8 mouse cellular contexts compared by ENCODE assay signal in genomic region chr1:180510442-180510841, GRCm38 (mm10). TPM values are rescaled to one million over a fixed set of nuclear protein-coding genes. Genes with fewer than 3 reads are reported as not detected.
DNase-seq lines count a peak whose midpoint lies in the region; ATAC-seq lines count a peak whose summit lies in the region.

No protein-coding gene starts in this region.

- no peaks in the 10 kb centered on the region for H3K36me3 ChIP-seq in embryonic facial prominence, embryonic 11.5 days (replicated peaks; ENCODE audit: control insufficient read depth, insufficient read depth, low read depth, low read length)
- no peaks in the 10 kb centered on the region for H3K36me3 ChIP-seq in embryonic facial prominence, embryonic 10.5 days (replicated peaks)
- no peaks in the 10 kb centered on the region for H3K36me3 ChIP-seq in heart, embryonic 10.5 days

- H3K9ac ChIP-seq in embryonic facial prominence, embryonic 11.5 days (replicated peaks; ENCODE audit: low read length), result no peak overlapping the region

- H3K4me2 ChIP-seq in embryonic facial prominence, embryonic 11.5 days (ENCODE audit: low read depth, low read length), result no peak overlapping the region

- H3K27me3 ChIP-seq in embryonic facial prominence, embryonic 11.5 days (ENCODE audit: control insufficient read depth, insufficient read depth, low read length), result no peaks in the 10 kb centered on the region
- 0 out of 2 replicates have a peak, but pooled peaks cover 5% of the 10 kb centered on the region for H3K27me3 ChIP-seq in embryonic facial prominence, embryonic 10.5 days (replicated peaks; ENCODE audit: low read depth, poor library complexity, severe bottlenecking)
- H3K27me3 ChIP-seq in heart, embryonic 10.5 days (ENCODE audit: insufficient read depth, poor library complexity, severe bottlenecking), result peaks cover 71% of the 10 kb centered on the region

- H3K4me1 ChIP-seq in embryonic facial prominence, embryonic 11.5 days (ENCODE audit: control insufficient read depth, insufficient read depth, low read length), result no peaks in the 10 kb centered on the region
- H3K4me1 ChIP-seq in embryonic facial prominence, embryonic 10.5 days, result peaks cover 14% of the 10 kb centered on the region
- no peaks in the 10 kb centered on the region for H3K4me1 ChIP-seq in heart, embryonic 10.5 days

- 48% methylated on average over 15 of the region's 15 CpGs for WGBS in embryonic facial prominence, embryonic 11.5 days
- 60% methylated on average over 15 of the region's 15 CpGs for WGBS in embryonic facial prominence, embryonic 10.5 days
- 50% methylated on average over 15 of the region's 15 CpGs for whole genome bisulfite sequencing in heart, embryonic 10.5 days

- intact Hi-C loops in heart, postnatal 25 days (cut with DNase I), result no loop called here

- DNase-seq in embryonic facial prominence, embryonic 11.5 days (ENCODE audit: low spot score), result peak; percentile 11
- no peak for DNase-seq in embryonic facial prominence, embryonic 10.5 days (ENCODE audit: low spot score)
- peak; percentile 18 for DNase-seq in embryo, embryonic 10.5 days (ENCODE audit: low spot score)
- DNase-seq in kidney, postnatal 36 days, result peak; percentile 39 to 42
- peak; percentile 29 for DNase-seq in lung, postnatal 25 days (ENCODE audit: low spot score)
- DNase-seq in heart, adult 11 months, result no peak
- no peak for DNase-seq in heart, embryonic 10.5 days (ENCODE audit: low spot score)
- DNase-seq in heart, postnatal 25 days (ENCODE audit: low spot score), result no peak

- no peak overlapping the region for H3K4me3 ChIP-seq in embryonic facial prominence, embryonic 11.5 days (ENCODE audit: low read depth, low read length)
- no peak overlapping the region for H3K4me3 ChIP-seq in embryonic facial prominence, embryonic 10.5 days
- H3K4me3 ChIP-seq in heart, embryonic 10.5 days, result no peak overlapping the region

- ATAC-seq in embryonic facial prominence, embryonic 11.5 days (replicated peaks; ENCODE audit: insufficient number of reproducible peaks, low FRiP score, low TSS enrichment, low read depth), result peak; percentile 44; the same call in 1 of the 2 replicates

- no peak overlapping the region for H3K27ac ChIP-seq in embryonic facial prominence, embryonic 11.5 days (replicated peaks; ENCODE audit: low read depth, low read length)
- no peak overlapping the region for H3K27ac ChIP-seq in embryonic facial prominence, embryonic 10.5 days (replicated peaks)
- H3K27ac ChIP-seq in heart, embryonic 10.5 days, result no peak overlapping the region

- no peaks in the 10 kb centered on the region for H3K9me3 ChIP-seq in embryonic facial prominence, embryonic 11.5 days (replicated peaks; ENCODE audit: control insufficient read depth, low read length)
- no peaks in the 10 kb centered on the region for H3K9me3 ChIP-seq in embryonic facial prominence, embryonic 10.5 days
- H3K9me3 ChIP-seq in heart, embryonic 10.5 days, result peaks cover 2% of the 10 kb centered on the region; the same call in 1 of the 2 replicates

RNA-seq across cellular contexts. Expression of gene Stum, which starts 27.1 kb away (rescaled TPM):
- polyA plus RNA-seq in embryonic facial prominence, embryonic 11.5 days (2014; fragmentation: Nextera tagmentation; extraction: Ambion mirVana), result 1.3 and 1.4 TPM in 2 replicates
- polyA plus RNA-seq in embryonic facial prominence, embryonic 10.5 days (2016; fragmentation: Nextera tagmentation; extraction: Ambion mirVana), result 1.1 and 3.5 TPM in 2 replicates
- 0.26 and 0.64 TPM in 2 replicates for polyA plus RNA-seq in heart, embryonic 10.5 days (2016; fragmentation: Nextera tagmentation; extraction: Ambion mirVana)
- total RNA-seq in heart, postnatal 25 days (2021), result 1 to 10 TPM; 1.1 to 1.2 TPM

RNA-seq across cellular contexts. Expression of gene Parp1, which starts 58.3 kb away (rescaled TPM):
- 163 and 181 TPM in 2 replicates for polyA plus RNA-seq in embryonic facial prominence, embryonic 11.5 days (2014; fragmentation: Nextera tagmentation; extraction: Ambion mirVana)
- polyA plus RNA-seq in embryonic facial prominence, embryonic 10.5 days (2016; fragmentation: Nextera tagmentation; extraction: Ambion mirVana), result 285 and 291 TPM in 2 replicates
- 152 and 186 TPM in 2 replicates for polyA plus RNA-seq in heart, embryonic 10.5 days (2016; fragmentation: Nextera tagmentation; extraction: Ambion mirVana)
- total RNA-seq in heart, postnatal 25 days (2021), result 10 to 100 TPM; 58.3 to 62.5 TPM

Comparison
In these comparisons a context has a peak if more than half of its experiments do, and no peak if none do; other contexts are left out.
1. DNase-seq: peak in embryonic facial prominence, embryonic 11.5 days (single experiment), embryo, embryonic 10.5 days (single experiment), kidney, postnatal 36 days (2 of 2) and lung, postnatal 25 days (single experiment); none in embryonic facial prominence, embryonic 10.5 days (single experiment), heart, adult 11 months (single experiment), heart, embryonic 10.5 days (single experiment) and heart, postnatal 25 days (single experiment).